Mouse (Mus musculus) neural tube, embryonic 14.5 days (tissue): ENCODE data around the gene Upk3bl. TPM values are rescaled to one million over a fixed set of nuclear protein-coding genes. Genes with fewer than 3 reads are reported as not detected.
"Not testable (repeated sequence)": the region's sequence is repeated elsewhere in the genome, so short reads cannot be mapped to it uniquely, and the experiment has no call there.

Source experiments
- ATAC-seq: fragments of 200-750 bp; cut with Nextera tagmentation; 2 replicates; pipeline ENCODE4 v1.8.0; 2017; ENCODE audit warnings: low read depth, mild to moderate bottlenecking, moderate TSS enrichment, moderate library complexity
- H3K27ac ChIP-seq: fragments of 300-500 bp; sonication (generic); 2 replicates; pipeline ENCODE4 v1.5.1; 2014; ENCODE audit warnings: low read depth, mild to moderate bottlenecking, control low read depth, low read length, moderate library complexity, mixed read lengths
- H3K27me3 ChIP-seq: fragments of 300-500 bp; sonication (generic); 2 replicates; pipeline ENCODE4 v1.6.1; 2014; ENCODE audit warnings: low read length; ENCODE audit not compliant: control insufficient read depth, insufficient read depth
- H3K36me3 ChIP-seq: fragments of 300-500 bp; sonication (generic); 2 replicates; pipeline ENCODE4 v1.6.1; 2014; ENCODE audit warnings: low read length, mixed read lengths; ENCODE audit not compliant: control insufficient read depth, insufficient read depth
- H3K4me1 ChIP-seq: fragments of 300-500 bp; sonication (generic); 2 replicates; pipeline ENCODE4 v1.6.1; 2014; ENCODE audit warnings: low read length; ENCODE audit not compliant: control insufficient read depth, insufficient read depth
- H3K4me2 ChIP-seq: fragments of 300-500 bp; sonication (generic); 2 replicates; pipeline ENCODE4 v1.6.1; 2014; ENCODE audit warnings: mild to moderate bottlenecking, low read depth, low read length, control low read depth
- H3K4me3 ChIP-seq: fragments of 300-500 bp; sonication (generic); 2 replicates; pipeline ENCODE4 v1.5.1; 2014; ENCODE audit warnings: low read depth, low read length, control low read depth, mixed read lengths
- H3K9ac ChIP-seq: fragments of 300-500 bp; sonication (generic); replicated peaks from 2 replicates; pipeline ENCODE4 v1.6.1; 2014; ENCODE audit warnings: low read depth, mild to moderate bottlenecking, control low read depth, low read length, mixed read lengths
- H3K9me3 ChIP-seq: fragments of 300-500 bp; sonication (generic); 2 replicates; pipeline ENCODE4 v1.6.1; 2016; ENCODE audit warnings: low read length; ENCODE audit not compliant: control insufficient read depth
- WGBS: fragments of 180-500 bp; shearing (Covaris S2); extraction: QIAGEN DNeasy Blood & Tissue Kit; methylation state at CpG from one replicate; pipeline ENCODE4 v1.1.7; 2014; 5-methylcytosine and 5-hydroxymethylcytosine counted together
- polyA plus RNA-seq: library from polyadenylated mRNA; unstranded; fragments of >200 nt; fragmentation: Nextera tagmentation; extraction: Ambion mirVana; gene quantifications from 2 replicates; pipeline ENCODE4 v1.2.1, GENCODE M21; 2014

Upk3bl gene
- polyA plus RNA-seq, 1 experiment from 2014 or later: not detected

GRCm38 (mm10) chr5:136056062-136056461, 1.8 kb downstream of the Upk3bl start:
- H3K36me3 ChIP-seq: no peaks in the 10 kb centered on the region
- H3K4me1 ChIP-seq: peaks cover 2% of the 10 kb centered on the region; the same call in 1 of the 2 replicates
- no peak overlapping the region for H3K9ac ChIP-seq
- no peaks in the 10 kb centered on the region for H3K27me3 ChIP-seq
- no peak for ATAC-seq
- no peak overlapping the region for H3K4me2 ChIP-seq
- H3K27ac ChIP-seq: no peak overlapping the region
- no peak overlapping the region for H3K4me3 ChIP-seq
- H3K9me3 ChIP-seq: no peaks in the 10 kb centered on the region
- 49% methylated on average over 4 of the region's 4 CpGs for WGBS

GRCm38 (mm10) chr5:136057085-136057484, 2.8 kb downstream of the Upk3bl start:
- H3K27me3 ChIP-seq: no peaks in the 10 kb centered on the region
- no peak overlapping the region for H3K4me2 ChIP-seq
- H3K9me3 ChIP-seq: no peaks in the 10 kb centered on the region
- 28% methylated on average over 8 of the region's 8 CpGs for WGBS
- no peak for ATAC-seq
- no peaks in the 10 kb centered on the region for H3K4me1 ChIP-seq
- H3K9ac ChIP-seq: no peak overlapping the region
- no peak overlapping the region for H3K27ac ChIP-seq
- H3K4me3 ChIP-seq: no peak overlapping the region
- no peaks in the 10 kb centered on the region for H3K36me3 ChIP-seq

GRCm38 (mm10) chr5:136061567-136061966, 7.3 kb downstream of the Upk3bl start:
- Histone ChIP-seq H3K4me2 (no peak overlapping the region), H3K27ac (no peak overlapping the region), H3K9ac (no peak overlapping the region), H3K4me3 (no peak overlapping the region), H3K9me3 (no peaks in the 10 kb centered on the region), H3K27me3 (no peaks in the 10 kb centered on the region), H3K4me1 (no peaks in the 10 kb centered on the region), H3K36me3 (no peaks in the 10 kb centered on the region)
- WGBS: 12% methylated on average over 12 of the region's 12 CpGs
- ATAC-seq: 0 out of 2 replicates have a peak, but pooled peaks have one; percentile 31

- Histone ChIP-seq H3K9me3 (no peaks in the 10 kb centered on the region), H3K4me3 (no peak overlapping the region), H3K27me3 (no peaks in the 10 kb centered on the region), H3K36me3 (no peaks in the 10 kb centered on the region), H3K4me1 (no peaks in the 10 kb centered on the region), H3K4me2 (no peak overlapping the region), H3K9ac (no peak overlapping the region), H3K27ac (no peak overlapping the region)
- ATAC-seq: no peak
- WGBS: 91% methylated on average over 10 of the region's 10 CpGs
These were observed 9.6 kb downstream of the Upk3bl start for GRCm38 (mm10) chr5:136063920-136064319.

- 81% methylated on average over 11 of the region's 11 CpGs for WGBS
- not testable (repeated sequence) for H3K9me3 ChIP-seq, H3K4me2 ChIP-seq, H3K4me3 ChIP-seq, H3K27me3 ChIP-seq, H3K4me1 ChIP-seq, ATAC-seq, H3K36me3 ChIP-seq, H3K27ac ChIP-seq, H3K9ac ChIP-seq
These were observed 12.3 kb downstream of the Upk3bl start for GRCm38 (mm10) chr5:136066404-136067148.

GRCm38 (mm10) chr5:136069411-136069810, 15.1 kb downstream of the Upk3bl start:
- Histone ChIP-seq H3K4me1 (no peaks in the 10 kb centered on the region), H3K36me3 (no peaks in the 10 kb centered on the region), H3K4me2 (no peak overlapping the region), H3K4me3 (no peak overlapping the region), H3K9me3 (no peaks in the 10 kb centered on the region), H3K27ac (no peak overlapping the region), H3K9ac (no peak overlapping the region), H3K27me3 (no peaks in the 10 kb centered on the region)
- WGBS: 75% methylated on average over 2 of the region's 2 CpGs
- no peak for ATAC-seq

GRCm38 (mm10) chr5:136073051-136073450, 18.8 kb downstream of the Upk3bl start:
- WGBS: 63% methylated on average over 6 of the region's 6 CpGs
- Histone ChIP-seq H3K4me3 (no peak overlapping the region), H3K27ac (no peak overlapping the region), H3K9ac (no peak overlapping the region), H3K4me2 (no peak overlapping the region), H3K27me3 (no peaks in the 10 kb centered on the region), H3K9me3 (no peaks in the 10 kb centered on the region), H3K36me3 (no peaks in the 10 kb centered on the region), H3K4me1 (no peaks in the 10 kb centered on the region)
- no peak for ATAC-seq

- 63% methylated on average over 11 of the region's 11 CpGs for WGBS
- H3K36me3 ChIP-seq: no peaks in the 10 kb centered on the region
- H3K4me3 ChIP-seq: no peak overlapping the region
- H3K27ac ChIP-seq: no peak overlapping the region
- no peaks in the 10 kb centered on the region for H3K27me3 ChIP-seq
- ATAC-seq: no peak
- no peak overlapping the region for H3K9ac ChIP-seq
- no peaks in the 10 kb centered on the region for H3K4me1 ChIP-seq
- H3K9me3 ChIP-seq: no peaks in the 10 kb centered on the region
- no peak overlapping the region for H3K4me2 ChIP-seq
These were observed 19.2 kb downstream of the Upk3bl start for GRCm38 (mm10) chr5:136073526-136073925.

- no peak overlapping the region for H3K27ac ChIP-seq
- no peak for ATAC-seq
- H3K9ac ChIP-seq: no peak overlapping the region
- H3K27me3 ChIP-seq: no peaks in the 10 kb centered on the region
- H3K4me2 ChIP-seq: no peak overlapping the region
- H3K36me3 ChIP-seq: no peaks in the 10 kb centered on the region
- no peaks in the 10 kb centered on the region for H3K4me1 ChIP-seq
- H3K4me3 ChIP-seq: no peak overlapping the region
- WGBS: 92% methylated on average over 5 of the region's 5 CpGs
- H3K9me3 ChIP-seq: no peaks in the 10 kb centered on the region
These were observed 20.8 kb downstream of the Upk3bl start for GRCm38 (mm10) chr5:136075076-136075475.
